Mouse (Mus musculus): ENCODE measurements around the gene Lyst.

The Lyst gene

DNA sequence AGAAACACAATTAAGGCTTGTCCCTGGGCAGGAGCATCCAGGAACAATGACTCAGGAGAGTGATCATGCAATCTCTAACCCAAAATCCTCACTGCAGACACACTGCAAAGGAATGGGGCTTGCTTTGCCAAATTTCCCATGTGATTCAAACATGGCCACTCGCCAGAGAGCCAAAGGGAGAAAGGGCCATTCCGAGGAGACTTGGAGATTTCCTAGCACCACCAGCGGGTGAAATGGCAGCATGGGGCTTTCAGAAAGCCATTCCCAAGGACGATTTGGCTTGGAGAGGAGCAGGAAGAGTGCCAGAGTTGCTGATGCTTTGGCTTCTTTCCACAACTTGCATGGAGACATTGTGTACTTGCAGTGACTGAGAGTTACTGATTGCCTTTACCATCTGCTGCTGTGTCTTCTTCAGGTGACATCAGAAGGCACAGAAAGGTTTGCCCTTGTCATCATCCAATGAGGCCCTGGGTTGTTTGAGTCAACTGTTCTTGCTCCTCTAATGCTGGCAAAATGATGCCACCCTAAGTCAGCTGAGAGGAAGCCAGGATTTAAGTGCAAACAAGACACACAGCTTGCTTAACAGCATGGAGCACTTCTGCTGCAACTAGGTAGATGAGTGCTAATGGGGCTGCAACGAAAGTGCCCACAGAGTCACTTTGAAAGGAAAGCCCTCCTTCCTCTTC is 16.5 kb upstream of the Lyst start:
- peak; percentile 63 for DNase-seq (ENCODE audit: low spot score)

DNA sequence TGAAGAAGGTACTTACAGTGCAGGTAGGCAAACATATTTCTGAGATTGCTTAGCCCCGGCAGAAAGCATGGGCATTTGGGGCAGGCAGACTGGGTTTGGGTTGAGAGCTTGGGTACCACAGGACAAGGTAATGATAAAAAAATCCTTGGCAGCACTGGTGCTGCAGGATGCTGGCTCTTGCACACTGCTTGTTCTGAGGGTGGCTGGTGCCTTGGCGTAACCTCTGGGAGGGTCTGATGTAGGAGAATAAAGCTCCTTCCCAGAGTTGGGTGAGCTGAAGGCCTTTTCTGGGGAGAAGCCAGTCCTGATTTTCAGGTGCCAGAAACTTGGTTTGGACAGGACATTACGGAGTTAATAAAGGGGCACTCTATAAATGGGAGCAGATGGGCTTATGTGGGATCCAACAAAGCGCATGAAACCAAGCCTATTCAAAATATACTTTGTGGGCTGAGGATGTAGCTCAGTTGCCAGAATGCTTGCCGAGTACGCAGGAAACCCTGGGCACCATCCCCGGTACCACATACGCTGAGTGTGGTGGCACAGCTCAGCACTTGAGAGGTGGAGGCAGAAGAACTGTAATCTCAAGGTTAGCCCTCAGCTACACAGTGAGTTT is 15.8 kb upstream of the Lyst start:
- DNase-seq (ENCODE audit: low spot score), result no peak

- no peak for DNase-seq (ENCODE audit: low spot score)
These were observed 15.1 kb upstream of the Lyst start for GRCm38 (mm10) chr13:13575106-13575505.

GRCm38 (mm10) chr13:13576469-13577205 is 13.6 kb upstream of the Lyst start:
- DNase-seq (ENCODE audit: low spot score), result no peak

- no peak for DNase-seq (ENCODE audit: low spot score)
These were observed 8.2 kb upstream of the Lyst start for GRCm38 (mm10) chr13:13581988-13582387.

DNA sequence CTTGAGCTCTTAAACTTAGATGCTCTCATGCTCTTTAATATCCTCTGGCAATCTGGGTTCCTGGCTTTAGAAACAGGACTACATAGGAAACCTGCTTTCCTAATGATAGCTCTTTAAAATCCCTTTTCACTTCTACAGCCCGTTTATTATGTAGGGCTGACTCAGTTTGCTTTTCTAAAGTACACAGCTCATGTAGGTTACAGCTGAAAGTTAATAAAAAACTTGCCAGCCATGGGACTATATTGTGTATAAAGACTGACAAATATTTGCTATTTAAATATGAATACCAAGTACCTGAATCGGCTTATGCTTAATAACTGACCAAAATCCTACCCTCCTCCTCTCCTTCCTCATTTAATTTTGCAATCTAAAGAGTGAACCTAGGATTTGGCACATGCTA is 6.7 kb upstream of the Lyst start:
- no peak for DNase-seq (ENCODE audit: low spot score)

DNA sequence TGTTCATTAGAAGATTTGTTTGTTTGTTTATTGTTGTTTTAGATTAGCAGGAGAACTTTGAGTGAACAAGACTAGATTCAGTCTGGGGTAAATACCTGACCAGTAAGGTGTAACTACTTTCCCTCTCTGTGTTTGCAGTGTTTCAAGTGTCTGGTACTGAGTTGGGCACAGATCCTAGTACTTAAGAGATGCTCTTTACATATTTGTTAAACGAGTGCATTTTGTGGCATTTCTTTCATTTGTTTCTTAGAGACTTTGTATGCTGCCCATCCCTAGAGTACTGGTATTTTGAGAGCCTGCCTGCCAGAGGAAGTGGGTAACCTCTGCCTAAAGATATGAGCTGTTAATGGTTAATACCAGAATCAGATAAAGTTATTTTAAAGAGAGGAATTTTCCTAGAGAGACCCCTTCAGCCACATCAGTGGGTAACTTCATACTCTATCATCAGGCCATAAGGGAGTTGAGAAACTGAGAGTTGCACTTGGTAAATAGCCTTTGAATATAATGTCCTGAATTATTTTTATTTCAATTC is 2.5 kb upstream of the Lyst start:
- DNase-seq (ENCODE audit: low spot score), result no peak

- no peak for DNase-seq (ENCODE audit: low spot score)
These were observed 1.7 kb upstream of the Lyst start for GRCm38 (mm10) chr13:13588518-13588917.

DNA sequence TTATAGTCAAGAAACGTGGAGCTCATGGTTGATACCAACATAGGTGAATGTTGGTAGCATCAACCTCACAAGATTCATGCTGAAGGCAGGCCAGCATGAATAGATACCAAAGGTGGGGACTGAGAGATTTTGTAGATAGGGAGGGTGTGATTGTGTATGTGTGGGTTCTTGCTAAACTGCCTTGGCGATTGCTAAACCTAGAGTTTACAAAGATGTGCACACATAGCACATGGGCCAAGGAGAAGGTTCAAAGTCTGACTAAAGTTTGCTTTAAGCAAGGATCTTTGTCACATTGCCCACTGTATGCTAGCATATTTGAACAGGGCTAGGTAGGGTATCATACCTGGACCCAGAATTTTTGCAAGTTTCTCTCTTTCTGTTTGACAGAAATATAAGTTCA is 1.2 kb upstream of the Lyst start:
- no peak for DNase-seq (ENCODE audit: low spot score)

GRCm38 (mm10) chr13:13591892-13592291 is 1.7 kb downstream of the Lyst start:
- DNase-seq (ENCODE audit: low spot score), result no peak

GRCm38 (mm10) chr13:13596424-13597044 is 6.3 kb downstream of the Lyst start:
- no peak for DNase-seq (ENCODE audit: low spot score)

GRCm38 (mm10) chr13:13597896-13598295 is 7.7 kb downstream of the Lyst start:
- DNase-seq (ENCODE audit: low spot score), result no peak

DNA sequence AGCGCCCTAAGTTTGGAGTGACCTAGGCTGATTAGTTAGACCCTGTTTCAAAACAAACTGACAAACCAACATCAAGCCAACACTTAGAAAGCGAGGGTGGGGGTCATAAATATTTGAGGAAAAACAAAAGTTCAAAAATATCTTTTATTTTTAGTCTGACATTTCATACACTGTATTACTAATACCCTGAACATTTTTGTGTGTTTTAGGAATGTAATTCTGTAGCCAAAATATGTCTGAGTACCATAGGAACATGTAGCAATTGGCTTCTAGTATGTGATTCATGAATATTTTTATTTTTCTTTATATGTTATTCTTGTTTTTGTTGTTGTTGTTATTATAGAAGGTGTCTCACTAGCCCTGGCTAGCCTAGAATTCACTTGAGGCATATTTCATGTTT is 11.2 kb downstream of the Lyst start:
- DNase-seq (ENCODE audit: low spot score), result no peak

DNA sequence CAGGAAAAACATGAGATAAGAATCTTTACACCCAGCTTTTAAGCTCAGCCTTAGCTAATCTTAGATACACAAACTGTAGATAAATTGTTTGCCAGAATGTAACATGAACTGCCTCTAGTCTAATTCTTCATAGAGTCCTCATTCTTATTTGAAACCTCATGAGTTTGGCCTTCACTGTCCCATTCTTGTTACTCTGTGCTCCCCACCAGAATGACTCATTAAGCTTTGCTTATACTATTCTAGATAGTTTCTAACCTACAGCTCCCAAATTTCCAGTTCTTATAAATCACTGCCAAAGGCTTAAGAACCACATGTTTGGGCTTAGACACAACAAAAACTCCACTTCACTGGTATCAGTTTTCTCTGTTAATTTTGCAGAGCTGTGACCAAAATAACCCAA is 16.0 kb downstream of the Lyst start:
- no peak for DNase-seq (ENCODE audit: low spot score)

DNA sequence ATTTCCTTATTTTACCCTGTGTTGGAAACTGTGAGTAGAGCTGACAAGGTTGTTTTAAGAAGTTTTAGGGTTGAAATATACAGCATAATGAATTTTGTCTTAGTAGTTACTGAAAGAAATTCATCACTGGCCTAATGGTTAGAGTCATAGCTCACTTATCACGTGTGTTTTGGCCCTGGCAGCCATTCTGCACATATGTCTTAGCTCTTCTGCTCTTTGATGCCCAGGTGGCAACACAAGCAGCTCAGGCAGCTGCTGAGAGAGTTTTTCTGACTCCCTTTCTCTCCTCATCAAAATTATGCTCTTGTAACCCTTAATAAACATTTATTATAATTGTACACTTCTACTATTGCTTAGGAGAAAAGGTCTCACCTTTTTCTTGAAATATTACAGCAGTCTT is 18.1 kb downstream of the Lyst start:
- no peak for DNase-seq (ENCODE audit: low spot score)

DNA sequence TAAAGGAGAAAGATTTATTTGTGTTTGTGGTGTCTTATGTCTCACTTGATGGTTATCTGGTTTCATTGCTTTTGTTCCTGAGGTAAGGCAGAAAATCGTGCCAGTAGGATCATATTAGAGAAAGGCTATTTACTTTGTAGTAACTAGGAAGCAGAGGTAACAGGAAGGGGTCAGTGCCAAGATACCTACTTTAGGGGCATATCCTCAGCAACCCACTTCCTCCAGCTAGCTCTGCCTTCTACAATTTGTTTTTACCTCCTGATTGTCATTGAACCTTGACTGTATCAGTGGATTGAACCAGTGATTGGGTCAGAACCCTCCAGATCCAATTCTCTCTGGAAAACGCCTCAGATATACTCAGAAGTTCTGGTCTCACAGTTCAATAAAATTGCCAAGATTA is 19.5 kb downstream of the Lyst start:
- DNase-seq (ENCODE audit: low spot score), result no peak

GRCm38 (mm10) chr13:13612882-13613281 is 22.7 kb downstream of the Lyst start:
- no peak for DNase-seq (ENCODE audit: low spot score)

DNA sequence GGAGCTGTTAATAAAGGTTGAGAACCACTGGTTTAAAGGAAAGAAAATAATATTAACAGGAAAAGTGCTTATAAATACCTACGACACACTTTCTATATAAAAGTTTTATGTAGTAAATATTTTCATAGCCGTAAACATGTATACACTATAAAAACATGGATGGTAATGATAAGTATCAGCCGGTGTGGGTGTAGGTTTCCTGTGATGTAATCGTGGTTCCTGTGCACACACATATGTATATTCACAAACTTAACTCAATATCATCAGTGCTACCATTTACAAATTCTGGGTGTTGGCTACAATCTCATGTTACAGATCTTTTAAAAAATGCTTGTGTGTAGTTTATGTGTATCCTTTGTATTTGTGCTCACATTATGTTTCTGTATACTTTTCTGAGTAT is 24.0 kb downstream of the Lyst start:
- DNase-seq (ENCODE audit: low spot score), result no peak

DNA sequence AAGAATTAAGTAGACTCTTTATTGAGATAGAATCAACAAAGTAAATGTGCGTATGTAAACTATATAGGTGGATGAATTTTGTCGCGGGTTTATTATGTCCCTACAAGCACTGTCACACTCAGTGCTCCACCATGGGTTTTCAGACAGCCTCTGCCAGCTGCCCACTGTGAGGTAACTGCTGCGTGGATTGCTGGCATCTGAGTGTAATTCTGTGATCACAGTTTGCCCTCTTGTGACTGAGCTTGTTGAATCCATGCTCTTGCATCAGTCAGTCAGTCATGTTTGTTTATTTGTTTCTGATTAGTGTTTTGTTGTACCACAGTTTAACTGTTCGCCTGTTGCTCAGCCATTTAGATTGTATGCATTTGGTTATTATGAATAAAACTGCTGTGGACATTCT is 31.3 kb downstream of the Lyst start:
- DNase-seq (ENCODE audit: low spot score), result no peak

DNA sequence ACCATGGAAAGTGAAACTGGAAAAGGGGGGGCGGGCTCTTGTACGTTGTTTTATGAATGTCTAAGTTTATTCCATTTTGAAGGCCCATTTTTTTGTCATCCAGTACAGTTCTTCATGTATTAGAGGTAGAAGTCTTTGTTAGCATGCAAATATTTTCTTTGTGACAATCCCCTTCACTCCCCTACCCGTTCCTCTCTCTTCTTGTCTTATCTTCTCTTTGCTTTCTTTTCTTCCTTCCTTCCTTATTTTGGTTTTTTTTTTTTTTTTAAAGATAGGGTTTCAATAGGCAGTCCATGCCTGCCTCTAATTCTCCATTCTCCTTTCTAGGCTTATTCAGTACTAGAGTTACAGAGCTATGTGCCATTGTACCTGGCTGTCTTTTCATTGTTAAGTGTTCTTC is 32.4 kb downstream of the Lyst start:
- DNase-seq (ENCODE audit: low spot score), result no peak

DNA sequence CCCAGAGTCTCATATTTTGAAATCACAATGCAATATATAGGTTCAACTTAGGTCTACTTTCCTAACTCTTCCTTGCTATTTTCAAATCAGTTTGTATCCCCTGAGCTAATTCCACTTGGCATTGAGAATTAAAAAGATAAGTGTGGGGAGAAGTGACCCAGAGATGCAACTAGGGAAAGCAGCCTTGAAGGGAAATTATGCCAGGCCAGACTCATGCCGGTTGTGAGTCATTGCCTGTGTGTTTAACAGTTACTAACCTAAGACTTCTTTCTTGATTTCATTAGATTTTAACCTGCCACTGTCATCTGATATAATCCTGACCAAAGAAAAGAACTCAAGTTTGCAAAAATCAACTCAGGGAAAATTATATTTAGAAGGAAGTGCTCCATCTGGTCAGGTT is 43.5 kb downstream of the Lyst start:
- no peak for DNase-seq (ENCODE audit: low spot score)

- no peak for DNase-seq (ENCODE audit: low spot score)
These were observed 44.5 kb downstream of the Lyst start for GRCm38 (mm10) chr13:13634706-13635105.

GRCm38 (mm10) chr13:13635224-13635623 is 45.0 kb downstream of the Lyst start:
- no peak for DNase-seq (ENCODE audit: low spot score)

All from ovary, adult 18-20 months (tissue).